Comparison of ENCODE assay signal across 17 mouse cellular contexts in genomic region chr11:23131632-23132031, GRCm38 (mm10).
DNase-seq lines count a peak whose midpoint lies in the region.
"Had no signal": no experiment of that assay in that cellular context is flagged by ENCODE, and none has a peak within 500 bp of the region (broad histone marks: within the 10 kb centered on the region; RNA-seq: fewer than 3 reads in every experiment).

No protein-coding gene starts in this region.

- DNase-seq in embryo, embryonic 10 days (ENCODE audit: low spot score): peak; percentile 13
- no peak for DNase-seq in embryo, embryonic 9.5 days (ENCODE audit: extremely low spot score)
- DNase-seq in 3T3-L1 (ENCODE audit: low read depth, low spot score) (peak; percentile 14), NIH3T3 (ENCODE audit: low read depth) (peak; percentile 26)
- peak; percentile 14 for DNase-seq in embryo, embryonic 11 days
- no peak for DNase-seq in spleen, postnatal 10 days (ENCODE audit: low spot score in 2 of 2)
- DNase-seq in frontal cortex, postnatal 14 days (ENCODE audit: low spot score in 2 of 2): no peak
- DNase-seq in urinary bladder, adult 18-20 months (ENCODE audit: low spot score in 2 of 2): no peak
- DNase-seq: adrenal gland, adult 2 months; adrenal gland, postnatal 25 days; cerebellum, adult 18-20 months; cerebellum, adult 9-11 months; cerebellum, postnatal 36 days; gastrocnemius, adult 2 months; gastrocnemius, postnatal 25 days; heart, adult 11 months; heart, postnatal 36 days had no signal

Comparison
In these comparisons a context has a peak if more than half of its experiments do, and no peak if none do; other contexts are left out.
1. DNase-seq: peak in embryo, embryonic 10 days (single experiment), 3T3-L1 (single experiment), NIH3T3 (single experiment) and embryo, embryonic 11 days (single experiment); none in embryo, embryonic 9.5 days (single experiment), spleen, postnatal 10 days (0 of 2), frontal cortex, postnatal 14 days (0 of 2) and urinary bladder, adult 18-20 months (0 of 2).